Mouse (Mus musculus): ENCODE results near the gene Tmem238. TPM values are rescaled to one million over a fixed set of nuclear protein-coding genes. Genes with fewer than 3 reads are reported as not detected.
"Not testable (repeated sequence)": the region's sequence is repeated elsewhere in the genome, so short reads cannot be mapped to it uniquely, and the experiment has no call there.

Tmem238 gene
- total RNA-seq (2021): 1 to 10 TPM; 4.3 to 5.4 TPM
- long read RNA-seq, transcript Tmem238-201 (2 exons, 1,375 nt): major isoform, 18 of 19 reads
- long read RNA-seq, partial matches to known transcripts: 0 of 19 reads
- long read RNA-seq, other reads (novel, unspliced or antisense): 1 of 19 reads

GRCm38 (mm10) chr7:4789436-4789935 is at the start of gene Tmem238:
TSS of gene Tmem238 (minus strand) at chr7:4789656.
- DNase-seq (ENCODE audit: low spot score in 2 of 2): no peak

DNA sequence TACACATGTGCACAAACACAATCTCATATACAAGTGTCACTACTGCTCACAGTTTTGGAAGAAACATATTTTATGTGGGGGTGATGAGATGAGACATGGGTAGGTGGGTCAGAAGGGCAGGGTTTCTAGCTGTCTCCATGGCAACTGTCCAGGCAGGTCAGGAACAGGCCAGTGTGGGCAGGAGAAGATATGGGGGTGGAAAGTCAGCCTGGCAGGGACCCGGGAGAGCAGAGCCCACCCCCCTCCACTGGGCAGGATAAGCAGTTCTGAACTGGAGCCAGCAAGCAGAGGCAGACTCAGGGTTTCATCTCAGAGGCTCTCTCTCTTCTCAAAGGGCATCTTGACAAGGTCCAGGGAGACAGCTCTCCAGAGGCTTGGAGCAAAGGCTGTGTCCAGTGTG is 48.2 kb upstream of the Tmem238 start:
- DNase-seq (ENCODE audit: low spot score in 2 of 2): no peak

DNA sequence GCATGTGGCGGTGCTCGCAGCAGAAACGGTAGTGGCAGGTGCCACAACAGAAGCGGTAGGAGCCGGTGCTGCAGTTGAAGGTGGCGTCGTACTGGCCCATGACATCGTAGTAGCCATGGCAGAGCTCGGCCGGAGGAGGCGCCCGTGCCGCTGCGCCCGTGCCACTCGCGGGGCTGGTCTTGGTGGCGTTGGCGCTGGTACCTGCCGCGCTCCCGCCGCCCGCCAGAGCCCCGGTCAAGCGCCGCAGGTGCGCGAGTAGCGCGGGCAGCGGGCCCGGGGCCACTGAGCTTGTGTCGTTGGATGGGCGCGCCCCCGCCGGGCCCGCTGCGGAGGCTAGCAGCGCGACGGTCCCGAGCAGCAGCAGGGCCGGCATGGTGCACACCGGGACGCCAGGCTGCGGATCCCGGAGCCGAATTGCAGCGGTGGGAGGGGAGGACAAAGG is 46.9 kb upstream of the Tmem238 start:
- DNase-seq (ENCODE audit: low spot score in 2 of 2): peak; percentile 61 to 74

DNA sequence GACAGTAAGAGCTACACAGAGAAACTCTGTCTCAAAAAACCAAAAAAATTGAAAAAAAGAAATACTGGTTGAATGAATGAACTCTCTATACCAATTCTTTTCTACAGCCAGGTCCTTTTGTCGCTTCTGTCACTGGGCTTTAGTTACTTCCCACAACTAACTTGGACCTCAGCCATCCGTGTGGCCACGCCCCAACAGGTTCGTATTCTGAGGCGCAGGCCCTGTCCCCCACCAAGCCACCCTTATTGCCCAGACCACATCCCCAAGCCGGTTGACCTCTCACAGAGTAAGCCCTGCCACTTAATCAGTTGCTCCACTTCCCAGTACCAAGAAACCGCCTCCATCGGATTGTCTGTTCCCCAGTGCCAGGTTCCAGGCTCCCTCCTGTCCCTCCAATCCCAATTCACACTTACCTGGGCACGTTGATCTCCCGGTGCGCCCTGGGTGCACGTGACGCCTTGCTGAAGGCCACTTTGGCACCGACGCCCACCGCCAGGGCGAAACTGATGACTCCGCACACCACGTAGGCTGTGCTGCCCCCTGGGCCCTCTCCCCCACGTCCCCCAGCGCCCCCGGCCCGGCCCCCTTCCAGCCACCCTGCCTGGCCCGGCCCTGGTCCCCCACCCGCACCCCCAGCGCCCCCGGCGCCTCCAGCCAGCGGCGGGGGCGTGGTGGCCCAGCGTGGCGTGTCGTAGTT is 46.3 kb upstream of the Tmem238 start:
- DNase-seq (ENCODE audit: low spot score in 2 of 2): peak in 1 of 2 experiments; percentile 26

- no peak for DNase-seq (ENCODE audit: low spot score in 2 of 2)
Observed at GRCm38 (mm10) chr7:4830476-4830875, 41.0 kb upstream of the Tmem238 start.

DNA sequence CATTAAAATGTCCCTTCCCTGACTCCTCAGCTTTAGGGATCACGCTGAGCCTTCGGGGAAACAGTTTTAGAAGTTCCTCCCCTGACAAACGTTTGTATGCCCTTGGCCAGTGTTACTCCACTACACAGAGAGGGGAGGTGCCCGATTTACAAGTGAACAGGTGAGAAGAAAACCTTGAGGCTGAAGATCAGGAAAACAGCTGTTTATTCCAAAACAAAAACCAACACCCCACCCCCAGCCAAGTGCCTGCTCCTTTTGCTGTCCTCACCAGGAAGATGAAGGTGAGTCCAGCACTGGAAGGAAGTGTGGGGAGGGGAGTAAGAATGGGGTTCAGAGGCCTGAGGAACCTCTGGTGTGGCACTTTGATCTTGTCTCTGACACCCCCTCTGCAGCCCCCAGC is 35.9 kb upstream of the Tmem238 start:
- no peak for DNase-seq (ENCODE audit: low spot score in 2 of 2)

- DNase-seq (ENCODE audit: low spot score in 2 of 2): no peak
Observed at GRCm38 (mm10) chr7:4822162-4822907, 32.9 kb upstream of the Tmem238 start.

DNA sequence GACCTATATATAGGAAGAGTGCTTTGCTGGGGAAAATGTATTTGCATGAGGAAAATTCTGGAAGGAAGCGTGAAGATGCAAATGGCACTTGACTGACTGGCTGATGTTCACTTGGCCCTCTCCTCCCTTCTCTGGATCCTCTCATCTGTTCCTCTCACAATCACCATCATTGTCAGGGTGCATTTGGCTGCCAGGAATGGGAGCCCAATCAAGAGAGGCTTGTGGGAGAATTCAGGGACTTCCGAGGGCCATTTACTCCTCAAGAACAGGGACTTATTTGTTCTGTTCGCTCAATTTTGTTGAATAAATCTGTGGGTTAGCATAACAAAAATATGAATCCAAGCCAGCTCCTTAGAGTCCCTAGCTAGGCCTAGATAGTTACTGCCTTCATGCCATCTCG is 32.2 kb upstream of the Tmem238 start:
- DNase-seq (ENCODE audit: low spot score in 2 of 2): peak; percentile 27 to 43

DNA sequence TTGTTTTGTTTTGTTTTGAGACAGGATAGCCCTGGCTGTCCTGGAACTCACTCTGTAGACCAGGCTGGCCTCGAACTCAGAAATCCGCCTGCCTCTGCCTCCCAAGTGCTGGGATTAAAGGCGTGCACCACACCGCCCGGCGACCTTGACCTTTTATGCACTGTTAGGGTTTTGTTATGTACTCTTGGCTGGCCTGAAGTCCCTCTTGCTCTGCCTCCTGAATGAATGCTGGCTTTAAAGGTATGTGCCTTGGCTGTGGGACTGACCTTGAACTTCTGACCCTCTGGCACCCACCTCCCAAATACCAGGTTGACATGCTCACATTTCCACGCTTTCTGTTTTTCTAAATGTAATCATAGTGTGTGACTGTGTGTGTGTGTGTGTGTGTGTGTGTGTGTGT is 31.5 kb upstream of the Tmem238 start:
- DNase-seq (ENCODE audit: low spot score in 2 of 2): not testable (repeated sequence)

- DNase-seq (ENCODE audit: low spot score in 2 of 2): no peak
Observed at GRCm38 (mm10) chr7:4816559-4816958, 27.1 kb upstream of the Tmem238 start.

- no peak for DNase-seq (ENCODE audit: low spot score in 2 of 2)
Observed at GRCm38 (mm10) chr7:4813105-4813791, 23.8 kb upstream of the Tmem238 start.

- DNase-seq (ENCODE audit: low spot score in 2 of 2): peak; percentile 98 to 99
Observed at GRCm38 (mm10) chr7:4812303-4813104, 23.0 kb upstream of the Tmem238 start, which contains the start of gene Ube2s. TSS of gene Ube2s (minus strand) at chr7:4812590.

- DNase-seq (ENCODE audit: low spot score in 2 of 2): peak in 1 of 2 experiments; percentile 40
Observed at GRCm38 (mm10) chr7:4811842-4812302, 22.4 kb upstream of the Tmem238 start.

DNA sequence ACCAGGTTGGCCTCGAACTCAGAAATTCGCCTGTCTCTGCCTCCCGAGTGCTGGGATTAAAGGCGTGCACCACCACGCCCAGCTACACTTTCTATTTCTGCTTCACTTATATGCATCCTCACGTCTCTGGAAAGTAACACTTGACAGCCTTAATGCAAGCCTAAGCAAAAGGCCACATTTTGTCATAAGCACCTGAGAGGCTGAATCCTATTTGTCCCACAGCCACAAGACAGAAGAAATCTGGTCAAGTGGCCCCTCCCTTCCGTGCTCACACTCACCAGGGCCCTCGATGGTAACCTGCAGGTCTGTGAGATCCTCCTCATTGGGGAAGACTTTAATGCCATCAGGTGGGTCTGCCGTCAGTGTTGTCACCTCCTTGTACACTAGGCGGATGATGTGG is 21.7 kb upstream of the Tmem238 start:
- not testable (repeated sequence) for DNase-seq (ENCODE audit: low spot score in 2 of 2)

DNA sequence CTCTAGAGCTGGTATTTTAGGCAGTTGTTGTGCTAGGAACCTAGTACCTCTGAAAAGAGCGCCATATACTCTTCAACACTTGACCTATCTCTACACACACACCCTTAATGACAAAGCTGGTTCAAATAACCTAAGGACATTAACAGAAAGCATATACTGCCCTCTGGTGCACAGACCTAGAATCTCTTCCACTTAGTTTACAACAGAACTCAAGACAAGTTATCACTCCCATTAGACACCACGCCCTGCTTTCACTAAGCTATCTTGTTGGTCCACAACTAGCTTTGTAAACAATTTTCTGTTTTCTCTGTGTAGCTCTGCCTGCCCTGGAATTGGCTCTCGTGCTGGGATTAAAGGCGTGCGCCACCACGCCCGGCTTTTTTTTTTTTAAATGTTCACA is 17.3 kb upstream of the Tmem238 start:
- peak in 1 of 2 experiments; percentile 42 for DNase-seq (ENCODE audit: low spot score in 2 of 2)

DNA sequence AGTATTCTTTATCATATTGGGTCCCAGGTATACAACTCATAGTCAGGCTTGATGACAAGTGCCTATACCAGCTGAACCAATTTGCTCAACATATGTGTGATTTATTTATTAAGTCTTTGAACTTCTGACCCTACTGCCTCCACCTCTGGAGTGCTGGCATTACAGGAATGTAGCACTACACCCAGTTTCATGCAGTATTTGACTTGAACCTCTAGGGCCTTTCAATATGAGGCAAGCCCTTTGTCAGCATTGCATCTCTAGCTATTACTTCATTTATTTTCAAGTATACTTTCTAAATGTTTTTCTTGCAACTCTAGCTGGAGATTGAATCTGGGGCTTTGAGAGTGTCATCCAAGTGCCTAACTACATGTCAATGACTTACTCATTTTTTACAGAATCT is 12.8 kb upstream of the Tmem238 start:
- DNase-seq (ENCODE audit: low spot score in 2 of 2): no peak

GRCm38 (mm10) chr7:4795767-4796433 is 6.4 kb upstream of the Tmem238 start:
- peak in 1 of 2 experiments; percentile 27 for DNase-seq (ENCODE audit: low spot score in 2 of 2)

- DNase-seq (ENCODE audit: low spot score in 2 of 2): no peak
Observed at GRCm38 (mm10) chr7:4794631-4795168, 5.2 kb upstream of the Tmem238 start.

DNA sequence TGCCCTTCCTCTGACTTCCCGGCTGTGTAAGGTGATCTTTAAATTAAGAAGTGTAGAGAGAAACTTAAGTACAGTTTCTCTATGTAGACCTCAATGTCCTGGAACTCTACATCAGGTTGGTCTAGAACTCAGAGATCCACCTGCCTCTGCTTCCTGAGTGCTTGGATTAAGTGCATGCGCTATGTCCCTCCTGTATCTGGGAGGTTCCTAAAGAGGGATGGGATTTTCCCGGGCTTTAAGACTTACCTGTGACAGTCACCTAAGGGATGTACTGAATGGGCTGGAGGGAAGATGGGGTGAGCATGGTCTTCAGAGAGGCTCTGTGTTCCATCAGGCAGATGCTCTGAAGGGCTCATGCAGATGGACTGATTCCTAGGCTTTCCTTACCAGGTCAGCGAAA is 4.2 kb upstream of the Tmem238 start:
- DNase-seq (ENCODE audit: low spot score in 2 of 2): no peak

DNA sequence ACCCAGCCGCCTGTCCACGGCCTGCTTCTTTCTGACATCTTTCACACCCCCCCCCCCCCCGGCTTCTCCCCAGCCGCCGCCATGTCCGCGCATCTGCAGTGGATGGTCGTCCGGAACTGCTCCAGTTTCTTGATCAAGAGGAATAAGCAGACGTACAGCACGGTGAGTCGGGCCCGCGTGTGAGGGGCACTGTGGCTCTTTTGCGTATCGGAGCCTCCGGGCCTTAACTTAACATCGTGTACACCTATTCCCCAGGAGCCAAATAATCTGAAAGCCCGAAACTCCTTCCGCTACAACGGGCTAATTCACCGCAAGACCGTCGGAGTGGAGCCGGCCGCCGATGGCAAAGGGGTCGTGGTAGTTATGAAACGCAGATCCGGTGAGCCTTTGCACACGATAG is 3.8 kb upstream of the Tmem238 start:
- peak in 1 of 2 experiments; percentile 26 for DNase-seq (ENCODE audit: low spot score in 2 of 2)
